Mouse (Mus musculus) liver, embryonic 15.5 days (tissue): Measurements from ENCODE around the gene Izumo4. TPM values are rescaled to one million over a fixed set of nuclear protein-coding genes. Genes with fewer than 3 reads are reported as not detected.
A peak's percentile ranks its signal among the peaks of the same experiment; 100 is the strongest.

Source experiments
- ATAC-seq: fragments of 200-750 bp; cut with Nextera tagmentation; 2 replicates; pipeline ENCODE4 v1.8.0; 2017; ENCODE audit warnings: moderate number of reproducible peaks, mild to moderate bottlenecking, moderate library complexity; ENCODE audit not compliant: insufficient read depth
- H3K27ac ChIP-seq: fragments of 300-500 bp; sonication (generic); replicated peaks from 2 replicates; pipeline ENCODE4 v1.5.1; 2015; ENCODE audit warnings: mild to moderate bottlenecking, inconsistent platforms
- H3K27me3 ChIP-seq: fragments of 300-500 bp; sonication (generic); 2 replicates; pipeline ENCODE4 v1.6.1; 2015; ENCODE audit warnings: mild to moderate bottlenecking, inconsistent platforms
- H3K36me3 ChIP-seq: fragments of 300-500 bp; sonication (generic); replicated peaks from 2 replicates; pipeline ENCODE4 v1.6.1; 2015; ENCODE audit warnings: moderate library complexity, mild to moderate bottlenecking, inconsistent platforms
- H3K4me1 ChIP-seq: fragments of 300-500 bp; sonication (generic); replicated peaks from 2 replicates; pipeline ENCODE4 v1.6.1; 2015; ENCODE audit warnings: inconsistent platforms
- H3K4me2 ChIP-seq: fragments of 300-500 bp; sonication (generic); 2 replicates; pipeline ENCODE4 v1.6.1; 2015; ENCODE audit warnings: moderate library complexity, mild to moderate bottlenecking, inconsistent platforms
- H3K4me3 ChIP-seq: fragments of 300-500 bp; sonication (generic); replicated peaks from 2 replicates; pipeline ENCODE4 v1.5.1; 2015; ENCODE audit warnings: mild to moderate bottlenecking, inconsistent platforms
- H3K9ac ChIP-seq: fragments of 300-500 bp; sonication (generic); 2 replicates; pipeline ENCODE4 v1.6.1; 2015; ENCODE audit warnings: moderate library complexity, mild to moderate bottlenecking, inconsistent platforms
- H3K9me3 ChIP-seq: fragments of 300-500 bp; sonication (generic); replicated peaks from 2 replicates; pipeline ENCODE4 v1.6.1; 2016; ENCODE audit warnings: inconsistent platforms
- WGBS: fragments of 180-500 bp; shearing (Covaris S2); methylation state at CpG from one replicate; pipeline ENCODE4 v1.1.7; 2015; ENCODE audit warnings: mixed read lengths; ENCODE audit not compliant: insufficient replicate concordance; 5-methylcytosine and 5-hydroxymethylcytosine counted together
- polyA plus RNA-seq: library from polyadenylated mRNA; unstranded; fragments of >200 nt; fragmentation: Nextera tagmentation; extraction: Ambion mirVana; gene quantifications from 2 replicates; pipeline ENCODE4 v1.2.1, GENCODE M21; 2015

The Izumo4 gene
- polyA plus RNA-seq, 1 experiment from 2014 or later, result 7.1 TPM

GRCm38 (mm10) chr10:80693401-80694045 lies 8.5 kb upstream of the Izumo4 start:
- Histone ChIP-seq H3K4me1 (peaks cover 84% of the 10 kb centered on the region), H3K9ac (0 out of 2 replicates have a peak overlapping the region, but pooled peaks have one; percentile 1), H3K36me3 (peaks cover 46% of the 10 kb centered on the region), H3K9me3 (no peaks in the 10 kb centered on the region), H3K4me3 (no peak overlapping the region), H3K27me3 (no peaks in the 10 kb centered on the region), H3K4me2 (no peak overlapping the region), H3K27ac (peak overlapping the region; percentile 76)
- ATAC-seq, result no peak
- 74% methylated on average over 12 of the region's 12 CpGs for WGBS

GRCm38 (mm10) chr10:80694159-80694938 lies 7.6 kb upstream of the Izumo4 start:
- Histone ChIP-seq H3K27me3 (no peaks in the 10 kb centered on the region), H3K4me3 (no peak overlapping the region), H3K4me1 (peaks cover 90% of the 10 kb centered on the region), H3K4me2 (peak overlapping the region; percentile 43; the same call in 1 of the 2 replicates), H3K9ac (peak overlapping the region; percentile 16; the same call in 1 of the 2 replicates), H3K9me3 (no peaks in the 10 kb centered on the region), H3K36me3 (peaks cover 44% of the 10 kb centered on the region), H3K27ac (peak overlapping the region; percentile 76)
- no peak for ATAC-seq
- 83% methylated on average over 13 of the region's 13 CpGs for WGBS

GRCm38 (mm10) chr10:80695186-80695585 lies 6.8 kb upstream of the Izumo4 start:
- Histone ChIP-seq H3K27ac (peak overlapping the region; percentile 76), H3K36me3 (peaks cover 38% of the 10 kb centered on the region), H3K9ac (0 out of 2 replicates have a peak overlapping the region, but pooled peaks have one; percentile 16), H3K4me2 (peak overlapping the region; percentile 43; the same call in 1 of the 2 replicates), H3K27me3 (no peaks in the 10 kb centered on the region), H3K9me3 (no peaks in the 10 kb centered on the region), H3K4me1 (peaks cover 96% of the 10 kb centered on the region), H3K4me3 (no peak overlapping the region)
- ATAC-seq, result peak; percentile 10; the same call in 1 of the 2 replicates
- 11% methylated on average over 2 of the region's 2 CpGs for WGBS

- no peaks in the 10 kb centered on the region for H3K27me3 ChIP-seq
- H3K4me2 ChIP-seq, result peak overlapping the region; percentile 43
- peaks cover 30% of the 10 kb centered on the region for H3K36me3 ChIP-seq
- ATAC-seq, result no peak
- peak overlapping the region; percentile 76 for H3K27ac ChIP-seq
- H3K4me1 ChIP-seq, result peaks cover 100% of the 10 kb centered on the region
- H3K9ac ChIP-seq, result 0 out of 2 replicates have a peak overlapping the region, but pooled peaks have one; percentile 16
- H3K4me3 ChIP-seq, result no peak overlapping the region
- H3K9me3 ChIP-seq, result no peaks in the 10 kb centered on the region
- WGBS, result 34% methylated on average over 10 of the region's 10 CpGs
Measured at GRCm38 (mm10) chr10:80695801-80696501, 6.0 kb upstream of the Izumo4 start.

- H3K27ac ChIP-seq, result peak overlapping the region; percentile 76
- no peak for ATAC-seq
- H3K4me1 ChIP-seq, result peaks cover 100% of the 10 kb centered on the region
- 0 out of 2 replicates have a peak overlapping the region, but pooled peaks have one; percentile 35 for H3K9ac ChIP-seq
- no peaks in the 10 kb centered on the region for H3K9me3 ChIP-seq
- no peaks in the 10 kb centered on the region for H3K27me3 ChIP-seq
- no peak overlapping the region for H3K4me3 ChIP-seq
- H3K36me3 ChIP-seq, result peaks cover 23% of the 10 kb centered on the region
- H3K4me2 ChIP-seq, result peak overlapping the region; percentile 95
- WGBS, result 28% methylated on average over 12 of the region's 12 CpGs
Measured at GRCm38 (mm10) chr10:80696502-80697392, 5.2 kb upstream of the Izumo4 start.

GRCm38 (mm10) chr10:80697393-80697787 lies 4.6 kb upstream of the Izumo4 start:
- 66% methylated on average over 8 of the region's 8 CpGs for WGBS
- 0 out of 2 replicates have a peak overlapping the region, but pooled peaks have one; percentile 19 for H3K9ac ChIP-seq
- peaks cover 19% of the 10 kb centered on the region for H3K36me3 ChIP-seq
- H3K4me1 ChIP-seq, result peaks cover 100% of the 10 kb centered on the region
- no peaks in the 10 kb centered on the region for H3K9me3 ChIP-seq
- H3K4me2 ChIP-seq, result peak overlapping the region; percentile 95
- no peak for ATAC-seq
- H3K4me3 ChIP-seq, result peak overlapping the region; percentile 36
- H3K27me3 ChIP-seq, result no peaks in the 10 kb centered on the region
- peak overlapping the region; percentile 91 for H3K27ac ChIP-seq

- Histone ChIP-seq H3K4me2 (peak overlapping the region; percentile 95), H3K4me1 (peaks cover 100% of the 10 kb centered on the region), H3K27ac (peak overlapping the region; percentile 91), H3K27me3 (no peaks in the 10 kb centered on the region), H3K4me3 (peak overlapping the region; percentile 36), H3K9ac (peak overlapping the region; percentile 52), H3K36me3 (peaks cover 19% of the 10 kb centered on the region), H3K9me3 (no peaks in the 10 kb centered on the region)
- WGBS, result 24% methylated on average over 9 of the region's 9 CpGs
- ATAC-seq, result peak; percentile 59
Measured at GRCm38 (mm10) chr10:80697812-80698211, 4.2 kb upstream of the Izumo4 start.

GRCm38 (mm10) chr10:80698605-80699004 lies 3.4 kb upstream of the Izumo4 start:
- 54% methylated on average over 9 of the region's 9 CpGs for WGBS
- H3K4me2 ChIP-seq, result peak overlapping the region; percentile 95
- no peak for ATAC-seq
- H3K27ac ChIP-seq, result peak overlapping the region; percentile 91
- H3K27me3 ChIP-seq, result no peaks in the 10 kb centered on the region
- peak overlapping the region; percentile 52; the same call in 1 of the 2 replicates for H3K9ac ChIP-seq
- H3K4me1 ChIP-seq, result peaks cover 100% of the 10 kb centered on the region
- peak overlapping the region; percentile 36 for H3K4me3 ChIP-seq
- peaks cover 19% of the 10 kb centered on the region for H3K36me3 ChIP-seq
- H3K9me3 ChIP-seq, result no peaks in the 10 kb centered on the region

- peak overlapping the region; percentile 74 for H3K4me3 ChIP-seq
- H3K36me3 ChIP-seq, result 0 out of 2 replicates have a peak, but pooled peaks cover 10% of the 10 kb centered on the region
- no peaks in the 10 kb centered on the region for H3K27me3 ChIP-seq
- 41% methylated on average over 7 of the region's 7 CpGs for WGBS
- no peaks in the 10 kb centered on the region for H3K9me3 ChIP-seq
- peak overlapping the region; percentile 98 for H3K27ac ChIP-seq
- H3K4me1 ChIP-seq, result peaks cover 99% of the 10 kb centered on the region
- peak overlapping the region; percentile 95 for H3K4me2 ChIP-seq
- ATAC-seq, result no peak
- peak overlapping the region; percentile 6 for H3K9ac ChIP-seq
Measured at GRCm38 (mm10) chr10:80700038-80700504, 1.9 kb upstream of the Izumo4 start.

- 10% methylated on average over 4 of the region's 4 CpGs for WGBS
- 0 out of 2 replicates have a peak, but pooled peaks cover 10% of the 10 kb centered on the region for H3K36me3 ChIP-seq
- no peaks in the 10 kb centered on the region for H3K27me3 ChIP-seq
- H3K4me1 ChIP-seq, result peaks cover 96% of the 10 kb centered on the region
- H3K9ac ChIP-seq, result peak overlapping the region; percentile 79
- peak overlapping the region; percentile 98 for H3K27ac ChIP-seq
- ATAC-seq, result no peak
- H3K9me3 ChIP-seq, result no peaks in the 10 kb centered on the region
- H3K4me3 ChIP-seq, result peak overlapping the region; percentile 74
- peak overlapping the region; percentile 95 for H3K4me2 ChIP-seq
Measured at GRCm38 (mm10) chr10:80700732-80701131, 1.3 kb upstream of the Izumo4 start.
